Mouse (Mus musculus) central nervous system, embryonic 11.5 days (tissue): Measurements from ENCODE around the gene Cilp. TPM values are rescaled to one million over a fixed set of nuclear protein-coding genes. Genes with fewer than 3 reads are reported as not detected.

Experiments
- polyA plus RNA-seq: library from polyadenylated mRNA; depleted of rRNA; stranded (reverse); fragments of >200 nt; gene quantifications from 2 replicates; pipeline ENCODE4 v1.2.3, GENCODE M21; 2012; rRNA removed

The Cilp gene
- polyA plus RNA-seq = 0.19 and 0.27 TPM in 2 replicates

GRCm38 (mm10) chr9:65264959-65265358 is at the start of gene Cilp:
Gene Cilp (plus strand): TSS chr9:65265180.

DNA sequence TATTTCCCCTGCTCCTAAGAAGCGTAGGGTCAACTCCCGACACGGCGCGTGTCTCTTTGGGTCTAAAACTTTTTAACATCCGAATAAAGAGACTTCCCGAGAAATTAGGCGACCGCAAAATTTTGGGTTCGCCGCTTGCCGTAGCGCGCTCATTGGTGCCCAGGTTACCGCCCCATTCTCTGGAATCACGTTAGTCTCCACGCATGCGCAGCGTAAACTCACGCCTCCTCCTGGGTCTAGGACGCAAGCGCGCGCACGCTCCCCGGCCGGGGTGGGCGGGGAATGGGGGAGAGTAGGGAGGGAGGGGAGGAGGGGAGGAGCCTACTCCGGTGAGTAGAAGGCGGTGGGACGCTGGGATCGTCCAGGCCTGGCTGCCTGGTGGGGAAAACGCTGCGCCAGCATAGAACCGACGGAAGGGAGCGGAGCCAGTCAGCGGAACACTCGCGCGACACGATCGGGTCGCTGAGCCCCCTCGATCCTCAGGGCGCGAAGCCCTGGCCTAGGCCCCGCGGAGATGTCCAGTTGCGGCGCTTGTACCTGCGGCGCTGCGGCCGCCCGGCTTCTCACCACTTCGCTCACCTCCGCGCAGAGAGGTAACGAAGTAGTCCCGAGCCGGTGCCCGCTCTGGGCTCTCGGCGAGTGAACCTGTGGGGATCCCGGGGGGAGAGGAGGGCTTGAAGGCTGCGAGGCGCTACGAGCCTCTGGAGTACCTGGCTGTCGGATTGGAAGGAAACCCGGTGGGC is 29.2 kb downstream of the Cilp start, which contains the start of gene Clpx:
Gene Clpx, plus strand, starts transcription at position 288 of the 743 bp plus-strand sequence.

Other genes starting within 250 kb of the Cilp start
- gene Hacd3, start 243.5 kb upstream of the Cilp start, polyA plus RNA-seq = 72.6 and 83.1 TPM in 2 replicates
- gene Dpp8, start 232.8 kb upstream of the Cilp start, polyA plus RNA-seq = 44.6 and 54.9 TPM in 2 replicates
- 20.1 and 28.0 TPM in 2 replicates for gene Igdcc4, start 163.7 kb upstream of the Cilp start, polyA plus RNA-seq
- gene Igdcc3, start 124.0 kb upstream of the Cilp start, polyA plus RNA-seq = 48.4 and 84.2 TPM in 2 replicates
- gene Parp16, start 69.8 kb upstream of the Cilp start, polyA plus RNA-seq = 3.5 and 4.8 TPM in 2 replicates
- gene Clpx, start 29.1 kb downstream of the Cilp start, polyA plus RNA-seq = 20.4 and 24.5 TPM in 2 replicates
- 16.7 and 44.2 TPM in 2 replicates for gene Pdcd7, start 80.9 kb downstream of the Cilp start, polyA plus RNA-seq
- gene Ubap1l, start 95.9 kb downstream of the Cilp start, polyA plus RNA-seq = 0.93 and 1.6 TPM in 2 replicates
- 0.16 and 0.80 TPM in 2 replicates for gene Kbtbd13, start 126.5 kb downstream of the Cilp start, polyA plus RNA-seq
- 4.2 and 7.0 TPM in 2 replicates for gene Rasl12, start 133.3 kb downstream of the Cilp start, polyA plus RNA-seq
- not detected in 2 replicates for gene Slc51b, start 157.8 kb downstream of the Cilp start, polyA plus RNA-seq
- 19.5 and 22.7 TPM in 2 replicates for gene Mtfmt, start 170.6 kb downstream of the Cilp start, polyA plus RNA-seq
- gene Spg21, start 195.8 kb downstream of the Cilp start, polyA plus RNA-seq = 30.1 and 51.0 TPM in 2 replicates